Mouse (Mus musculus): Measurements from ENCODE around the gene Olfr1412.

The Olfr1412 gene

DNA sequence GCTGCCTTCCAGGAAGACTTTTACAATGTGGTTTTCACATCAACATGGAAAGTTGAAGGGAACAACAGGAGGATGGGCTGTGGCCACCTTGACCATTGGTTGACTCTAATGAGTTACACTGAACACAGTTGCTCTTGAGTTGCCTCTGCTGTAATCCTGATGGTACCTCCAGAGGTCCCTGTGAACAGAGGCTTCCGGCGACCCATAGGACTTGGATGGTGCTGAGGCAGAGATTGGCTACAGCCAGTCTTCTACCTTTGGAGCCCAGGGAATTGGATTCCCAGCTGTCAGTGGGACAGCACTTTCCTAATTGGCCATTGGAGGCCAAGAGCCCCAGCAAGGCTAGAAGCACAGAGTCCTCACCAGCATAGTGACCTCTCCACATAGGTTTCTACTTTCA is at the start of gene Olfr1412:
Olfr1412 (plus strand) TSS at position 301 of the 400 bp plus-strand sequence.
- DNase-seq (ENCODE audit: low read depth), result no peak

DNA sequence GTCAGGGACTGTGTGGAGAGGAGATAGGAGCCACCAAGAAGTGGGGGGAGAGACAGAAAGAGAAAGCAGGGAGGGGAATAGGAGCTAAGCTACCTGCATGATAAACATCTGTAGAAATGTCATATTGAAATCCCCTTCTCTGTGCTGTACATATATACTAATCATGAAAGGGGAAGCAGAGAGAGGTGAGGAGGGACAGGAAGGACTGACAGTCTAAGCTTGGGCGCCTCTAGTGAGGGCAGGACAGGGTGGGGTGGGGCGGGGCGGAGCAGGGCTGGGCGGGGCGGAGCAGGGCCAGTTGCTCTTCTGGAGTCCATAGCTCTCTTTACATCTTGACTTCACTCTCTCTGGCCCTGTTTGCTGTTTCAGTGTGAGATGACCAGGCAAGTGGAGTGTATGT is 48.6 kb upstream of the Olfr1412 start:
- peak; percentile 17 for DNase-seq (ENCODE audit: low read depth)

DNA sequence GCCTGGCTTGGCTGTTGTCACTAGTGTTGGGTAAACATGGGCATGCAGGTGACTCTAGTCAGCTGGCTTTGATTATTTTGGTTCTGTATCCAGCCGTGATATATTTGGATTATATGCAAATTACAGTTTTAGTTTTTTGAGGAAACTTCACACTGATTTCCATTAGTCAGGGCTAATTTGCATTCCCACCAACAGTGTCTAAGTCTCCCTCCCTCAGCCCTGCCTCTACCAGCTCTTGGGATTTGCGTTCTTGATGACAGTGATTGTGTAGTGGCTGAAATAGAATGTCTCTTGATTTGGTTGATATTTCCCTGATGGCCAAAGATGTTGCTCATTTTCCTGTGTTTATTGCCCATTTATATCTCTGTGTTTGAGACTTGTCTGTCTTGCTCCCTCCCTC is 46.5 kb upstream of the Olfr1412 start:
- DNase-seq (ENCODE audit: low read depth), result no peak

DNA sequence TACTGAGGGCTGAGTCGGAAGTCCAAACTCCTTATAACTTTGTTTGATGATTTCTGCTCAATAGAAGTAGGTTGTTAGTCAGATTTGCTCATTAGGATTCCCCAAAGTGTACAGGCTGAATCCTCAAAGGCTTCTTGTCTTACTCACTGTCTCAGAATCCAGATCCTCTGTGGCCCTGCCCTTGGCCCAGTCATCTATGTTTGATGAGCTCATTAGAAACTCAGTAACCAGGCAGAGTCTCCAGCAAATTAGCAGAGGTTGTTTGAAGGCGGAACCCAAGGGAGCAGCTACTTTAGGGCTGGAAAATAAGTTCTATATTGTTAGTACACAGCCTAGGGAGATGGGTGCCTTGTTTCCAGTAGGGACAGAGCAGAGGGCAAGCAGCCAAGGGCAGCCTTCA is 39.6 kb upstream of the Olfr1412 start:
- DNase-seq (ENCODE audit: low read depth), result no peak

DNA sequence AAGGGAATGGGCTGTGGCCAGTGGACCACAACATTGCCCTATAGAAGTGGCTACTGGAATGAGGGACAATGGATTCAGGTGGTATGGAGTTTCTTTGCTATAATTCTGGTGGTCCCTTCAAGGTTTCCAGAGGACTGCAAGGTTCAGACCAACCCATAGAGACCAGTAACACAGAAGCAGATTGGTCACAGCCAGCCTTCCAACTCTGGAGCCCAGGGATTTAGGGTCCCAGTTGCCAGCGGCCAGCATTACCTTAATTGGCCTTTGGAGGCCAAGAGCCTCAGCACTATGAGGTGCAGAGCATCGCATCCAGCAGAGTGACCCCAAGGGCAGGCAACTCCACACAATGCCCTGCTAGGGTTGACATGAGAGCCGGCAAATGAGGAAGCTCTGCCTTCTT is 14.6 kb upstream of the Olfr1412 start, which contains the start of gene Olfr1413:
Olfr1413 (plus strand) TSS at position 301 of the 400 bp plus-strand sequence.
- no peak for DNase-seq (ENCODE audit: low read depth)

DNA sequence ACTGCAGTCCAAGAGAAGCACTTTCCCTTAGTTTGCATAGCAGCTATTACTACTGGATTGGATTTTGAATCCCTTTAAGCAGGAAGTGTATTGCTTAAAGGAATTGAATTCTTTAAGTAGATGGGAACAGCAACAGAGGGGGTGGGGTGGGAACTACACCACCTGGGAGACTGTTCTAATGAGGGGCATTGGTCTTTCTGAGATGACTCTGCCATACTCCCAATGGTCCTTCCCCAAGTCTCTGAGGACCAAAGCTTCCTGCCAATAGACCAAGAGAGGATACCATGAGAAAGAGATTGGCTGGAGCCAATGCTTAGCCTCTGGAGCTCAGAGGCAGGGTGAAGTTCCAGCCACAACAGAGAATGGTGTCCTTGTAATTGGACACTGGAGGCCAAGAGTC is 8.5 kb downstream of the Olfr1412 start, which contains the start of gene Olfr1411:
Olfr1411 (plus strand) TSS at position 301 of the 400 bp plus-strand sequence.
- no peak for DNase-seq (ENCODE audit: low read depth)

DNA sequence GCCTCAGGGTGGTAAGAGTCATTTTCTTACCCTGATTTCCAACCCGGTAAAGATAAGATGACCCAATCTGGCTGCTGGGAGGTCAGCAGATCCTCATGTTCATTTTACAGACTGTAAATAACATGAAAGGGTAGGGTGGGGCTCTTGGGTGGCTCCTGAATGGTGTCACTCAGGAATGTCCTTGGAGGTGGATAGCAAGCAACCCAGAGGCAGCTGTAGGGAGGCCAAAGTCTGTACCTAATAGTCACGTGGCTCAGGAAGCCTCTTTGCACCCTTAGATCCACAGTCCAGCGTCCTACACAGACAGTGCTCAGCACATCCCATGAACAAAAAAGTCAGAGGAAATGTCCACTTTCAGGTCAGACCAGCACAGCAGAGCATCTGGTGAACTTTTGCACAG is 10.4 kb downstream of the Olfr1412 start:
- no peak for DNase-seq (ENCODE audit: low read depth)

DNA sequence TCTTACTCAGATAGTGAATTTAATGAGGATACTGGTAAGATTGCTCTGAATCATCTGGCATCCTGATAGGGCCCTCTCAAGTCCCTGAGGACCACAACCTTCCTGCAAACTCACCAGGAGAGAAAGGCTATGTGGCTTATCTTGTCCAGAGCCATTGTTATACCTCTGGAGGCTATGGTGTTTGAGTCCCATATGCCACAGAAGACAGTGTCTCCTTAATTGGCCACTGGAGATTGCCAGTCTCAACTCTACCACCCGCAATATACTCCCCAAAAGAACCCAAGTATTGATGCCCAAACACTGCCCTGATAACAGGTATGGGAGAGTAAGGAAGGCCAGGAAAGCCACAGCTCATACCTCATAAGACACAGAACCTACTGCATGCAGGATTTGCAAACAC is 19.9 kb downstream of the Olfr1412 start, which contains the start of gene Olfr1410:
Olfr1410 (plus strand) TSS at position 301 of the 400 bp plus-strand sequence.
- DNase-seq (ENCODE audit: low read depth), result no peak

DNA sequence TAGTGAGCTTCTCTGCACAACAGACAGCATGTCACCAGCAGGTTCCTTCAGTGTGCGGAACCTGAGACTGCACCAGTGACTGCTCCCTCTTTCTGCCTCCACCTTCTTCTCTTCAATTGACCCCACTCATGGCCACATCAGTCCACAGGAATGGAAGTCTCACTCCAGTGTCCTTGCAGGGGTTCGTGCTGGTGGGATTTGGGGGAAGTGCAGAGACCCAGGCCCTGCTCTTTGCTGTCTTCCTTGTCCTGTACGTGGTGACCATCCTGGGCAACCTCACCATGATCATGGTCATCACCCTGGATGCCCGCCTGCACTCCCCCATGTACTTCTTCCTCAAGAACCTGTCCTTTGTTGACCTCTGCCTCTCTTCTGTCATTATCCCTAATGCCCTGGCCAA is 22.1 kb downstream of the Olfr1412 start:
- no peak for DNase-seq (ENCODE audit: low read depth)

DNA sequence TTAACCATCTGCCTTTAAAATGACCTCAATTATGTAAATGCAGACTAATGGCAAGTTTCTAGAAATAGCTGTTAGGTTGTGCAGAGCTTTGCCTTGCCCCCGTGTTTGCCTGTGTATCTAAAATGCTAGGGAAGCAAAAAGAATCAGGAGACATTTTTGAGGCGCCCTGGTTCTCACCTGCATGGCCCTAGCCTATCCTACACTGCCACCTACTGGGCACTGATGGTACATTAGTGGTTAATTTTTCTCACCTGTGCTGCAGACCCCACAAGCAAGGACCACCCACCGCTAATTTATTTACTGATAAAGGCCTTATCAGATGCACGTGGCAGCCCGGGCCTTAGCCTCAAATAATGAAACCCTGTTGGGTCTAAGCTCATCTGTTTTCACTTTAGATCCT is 25.4 kb downstream of the Olfr1412 start:
- DNase-seq (ENCODE audit: low read depth), result peak; percentile 71

DNA sequence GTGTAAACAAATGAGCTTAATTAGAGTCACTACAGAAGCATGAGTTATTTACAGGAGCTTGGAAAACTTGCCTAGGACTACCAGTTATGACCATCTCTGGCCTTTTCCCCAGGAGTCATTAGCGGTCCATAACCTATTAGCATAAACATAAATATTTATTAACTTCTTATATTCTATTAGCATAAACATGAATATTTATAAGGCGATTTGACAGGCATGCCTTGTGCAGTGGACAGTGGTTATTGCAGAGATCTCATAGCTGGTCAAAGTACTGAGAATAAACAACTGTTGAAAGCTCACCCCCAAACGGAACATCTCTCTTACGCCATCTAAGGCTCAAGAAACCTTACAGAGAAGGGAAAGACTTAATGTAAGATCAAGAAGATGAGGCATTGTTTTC is 27.6 kb downstream of the Olfr1412 start:
- DNase-seq (ENCODE audit: low read depth), result no peak

DNA sequence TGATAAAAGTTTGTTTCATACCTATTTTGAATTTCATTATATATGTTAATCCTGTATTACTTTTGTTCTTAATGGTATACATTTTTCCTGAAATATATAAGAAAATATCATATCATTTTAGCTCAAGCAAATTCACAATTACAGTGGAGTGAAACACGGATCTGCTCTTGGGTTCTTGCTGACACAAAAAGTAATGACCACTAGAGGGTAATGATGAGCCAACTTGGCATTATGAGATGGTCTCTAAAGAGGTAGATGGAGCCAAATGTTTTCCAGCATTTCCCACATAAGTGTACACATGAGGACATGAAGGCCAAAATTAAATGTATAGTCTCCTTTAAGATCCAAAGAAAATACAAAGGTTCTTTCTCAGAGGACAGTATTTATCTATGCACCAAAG is 28.9 kb downstream of the Olfr1412 start:
- peak; percentile 32 for DNase-seq (ENCODE audit: low read depth)

DNA sequence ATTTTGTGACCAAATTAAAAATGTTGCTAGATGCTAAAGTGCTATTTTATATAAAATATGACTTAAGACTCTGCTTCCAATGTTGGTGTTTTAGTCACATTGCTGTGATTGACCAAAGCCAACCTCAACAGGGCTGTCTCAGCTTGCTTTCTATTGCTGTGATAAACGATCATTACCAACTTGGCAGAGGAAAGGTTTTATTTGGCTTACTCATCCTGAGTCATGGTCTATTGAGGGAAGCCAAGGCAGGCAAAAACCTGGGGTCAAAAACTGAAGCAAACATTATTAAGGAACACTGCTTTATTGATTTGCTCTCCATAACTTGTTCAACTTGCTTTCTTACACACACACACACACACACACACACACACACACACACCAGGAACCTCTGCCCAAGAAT is 30.5 kb downstream of the Olfr1412 start:
- no peak for DNase-seq (ENCODE audit: low read depth)

DNA sequence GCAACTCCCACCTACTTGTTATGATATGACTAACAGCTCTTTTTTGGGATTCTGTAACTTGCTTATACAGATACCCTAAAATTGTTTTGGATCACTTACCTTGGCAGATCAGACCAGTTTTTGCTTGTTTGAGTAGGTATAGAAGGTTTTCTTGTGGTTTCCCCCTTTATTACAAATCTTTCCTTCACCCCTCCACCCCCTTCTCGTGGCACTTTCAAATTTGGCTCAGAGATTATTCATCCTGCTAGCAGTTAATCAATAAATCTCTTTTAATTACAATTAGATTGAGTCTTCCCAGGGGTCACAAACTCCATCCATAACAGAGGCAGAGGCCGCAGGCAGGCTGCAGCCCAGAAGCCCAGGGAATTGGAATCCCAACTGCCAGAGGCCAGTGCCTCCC is 31.9 kb downstream of the Olfr1412 start, which contains the start of gene Olfr12:
Olfr12 (plus strand) TSS at position 301 of the 400 bp plus-strand sequence.
- no peak for DNase-seq (ENCODE audit: low read depth)

DNA sequence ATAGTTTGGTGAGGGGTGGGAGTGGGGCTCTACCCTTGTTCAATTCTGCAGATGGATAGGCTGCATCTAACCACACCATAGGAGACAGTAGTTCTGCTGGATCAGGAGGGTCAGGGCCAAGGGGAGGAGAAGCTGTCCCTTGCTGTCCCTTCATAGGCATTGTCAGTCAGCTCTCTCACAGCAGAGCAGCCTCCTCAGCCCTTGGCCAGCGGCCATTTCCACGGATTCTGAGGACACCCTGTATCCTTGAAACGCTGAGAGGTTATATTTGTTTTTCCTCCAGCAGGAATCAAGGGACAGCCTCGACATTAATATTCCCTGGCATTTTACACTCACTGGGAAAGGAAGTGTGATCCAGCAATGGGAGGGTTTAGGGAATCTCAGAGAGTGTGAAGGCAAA is 32.8 kb downstream of the Olfr1412 start:
- no peak for DNase-seq (ENCODE audit: low read depth)

DNA sequence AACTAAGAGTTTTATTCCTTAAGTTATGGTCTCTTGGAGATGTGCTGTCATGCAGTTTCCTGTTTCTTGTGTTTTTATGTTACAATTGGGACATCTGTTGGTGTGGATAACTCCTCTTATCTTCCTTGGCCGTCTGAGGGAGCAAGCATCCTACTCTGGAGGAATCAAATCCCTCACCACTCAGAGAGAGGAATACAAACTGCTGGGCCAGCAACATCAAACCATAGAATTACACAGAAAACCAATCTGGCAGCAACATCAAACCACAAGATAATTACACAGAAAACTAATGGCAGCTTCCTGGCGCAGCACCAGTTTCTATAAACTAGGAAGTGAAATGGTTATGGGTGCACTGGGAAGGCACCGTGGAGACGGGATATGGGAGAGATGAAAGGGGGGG is 42.6 kb downstream of the Olfr1412 start:
- no peak for DNase-seq (ENCODE audit: low read depth)

DNA sequence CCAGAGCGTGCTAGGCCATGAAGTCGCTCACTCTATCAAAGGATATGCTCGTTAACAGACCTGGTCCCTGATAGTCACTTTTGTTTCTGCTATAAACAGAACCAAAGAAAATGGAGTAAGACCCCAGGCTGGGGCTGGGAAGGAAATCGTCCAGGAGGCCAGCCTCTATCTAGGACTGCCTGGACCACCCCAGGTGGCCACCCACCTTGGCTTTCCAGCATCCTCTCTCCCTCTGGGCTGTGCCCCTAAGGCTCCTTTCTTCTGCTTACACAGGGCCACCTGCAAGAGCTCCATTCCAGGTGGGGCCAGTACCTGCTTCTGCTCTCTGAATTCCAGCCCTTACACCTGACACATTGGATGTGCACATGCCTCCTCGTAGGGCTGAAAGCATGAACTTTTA is 46.6 kb downstream of the Olfr1412 start:
- no peak for DNase-seq (ENCODE audit: low read depth)

DNA sequence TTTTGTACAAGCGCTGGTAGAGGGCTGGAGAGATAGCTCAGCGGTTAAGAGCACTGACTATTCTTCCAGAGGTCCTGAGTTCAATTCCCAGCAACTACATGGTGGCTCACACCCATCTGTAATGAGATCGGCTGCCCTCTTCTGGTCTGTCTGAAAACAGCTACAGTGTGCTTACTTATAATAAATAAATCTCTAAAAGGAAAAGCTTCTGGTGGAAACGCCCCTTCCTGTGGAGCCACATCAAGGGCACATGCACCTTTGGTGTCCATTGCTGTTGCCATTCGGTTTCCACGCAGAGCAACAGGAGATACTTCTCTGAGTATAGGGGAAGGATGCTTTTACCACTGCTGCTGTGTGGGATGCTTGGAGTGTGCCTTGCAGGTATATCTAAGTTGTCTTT is 47.4 kb downstream of the Olfr1412 start:
- peak; percentile 61 for DNase-seq (ENCODE audit: low read depth)

DNA sequence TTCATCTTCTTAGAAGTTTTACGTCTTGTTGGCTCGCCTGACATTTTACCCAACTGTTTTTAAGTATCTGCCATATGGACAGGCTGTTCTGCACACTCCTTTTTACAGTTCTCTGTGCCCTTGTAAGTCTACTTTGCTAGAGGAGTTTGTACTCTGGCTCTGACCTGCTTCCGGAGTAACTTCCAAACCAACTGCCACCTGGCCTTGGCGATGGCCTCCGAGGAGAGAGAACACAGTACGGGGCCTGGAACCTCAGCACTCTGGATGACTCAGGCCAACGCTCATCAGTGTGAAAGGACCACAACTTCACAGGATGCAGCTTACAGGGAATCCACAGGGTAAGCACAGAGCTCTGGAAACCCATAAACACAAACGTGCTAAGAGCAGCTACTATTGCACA is 48.1 kb downstream of the Olfr1412 start:
- DNase-seq (ENCODE audit: low read depth), result no peak

DNA sequence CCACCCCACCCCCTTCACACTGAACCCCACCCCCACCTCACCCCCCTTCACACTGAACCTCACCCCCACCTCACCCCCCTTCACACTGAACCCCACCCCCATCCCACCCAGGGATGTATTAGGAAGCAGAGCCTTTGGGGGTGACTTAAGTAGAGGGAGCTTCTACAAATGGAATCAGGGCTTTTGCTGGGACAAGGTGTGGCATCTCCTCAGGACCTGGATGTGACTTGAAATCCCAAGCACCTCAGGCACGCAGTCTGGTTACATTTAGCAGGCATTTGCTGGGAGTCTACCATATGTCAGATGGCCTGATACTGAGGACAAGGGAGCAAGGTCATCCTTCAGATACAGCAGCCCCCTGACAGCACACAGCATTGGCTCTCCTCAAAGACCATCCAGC is 49.0 kb downstream of the Olfr1412 start:
- DNase-seq (ENCODE audit: low read depth), result no peak

DNA sequence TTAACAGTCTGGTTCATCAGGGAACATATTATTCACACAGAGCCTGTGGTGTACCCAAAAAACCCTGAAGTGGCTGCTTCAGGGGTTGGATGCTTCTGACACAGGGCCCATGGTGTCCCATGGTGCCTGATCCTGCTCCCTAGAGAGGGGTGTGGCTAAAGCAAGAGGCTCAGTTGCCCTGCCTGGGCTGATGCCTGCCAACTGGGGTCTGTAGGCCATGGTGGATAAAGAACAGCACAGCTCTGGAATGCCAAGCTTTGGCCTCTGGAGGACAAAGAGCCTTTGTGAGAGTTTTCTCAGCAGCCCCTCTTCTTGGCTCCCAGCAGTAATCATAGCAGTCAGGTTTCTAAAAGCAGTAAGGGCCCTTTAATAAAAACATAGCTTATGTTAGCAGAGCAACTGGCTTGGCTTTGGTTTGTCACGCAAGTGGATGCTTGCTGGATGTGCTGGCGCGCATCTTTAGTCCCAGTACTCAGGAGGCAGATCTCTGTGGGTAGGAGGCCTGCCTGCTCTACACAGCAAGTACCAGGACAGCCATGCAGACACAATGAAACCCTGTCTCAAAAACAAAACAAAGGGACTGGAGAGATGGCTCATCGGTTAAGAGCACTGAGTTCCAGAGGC is 49.5 kb downstream of the Olfr1412 start:
- no peak for DNase-seq (ENCODE audit: low read depth)

DNA sequence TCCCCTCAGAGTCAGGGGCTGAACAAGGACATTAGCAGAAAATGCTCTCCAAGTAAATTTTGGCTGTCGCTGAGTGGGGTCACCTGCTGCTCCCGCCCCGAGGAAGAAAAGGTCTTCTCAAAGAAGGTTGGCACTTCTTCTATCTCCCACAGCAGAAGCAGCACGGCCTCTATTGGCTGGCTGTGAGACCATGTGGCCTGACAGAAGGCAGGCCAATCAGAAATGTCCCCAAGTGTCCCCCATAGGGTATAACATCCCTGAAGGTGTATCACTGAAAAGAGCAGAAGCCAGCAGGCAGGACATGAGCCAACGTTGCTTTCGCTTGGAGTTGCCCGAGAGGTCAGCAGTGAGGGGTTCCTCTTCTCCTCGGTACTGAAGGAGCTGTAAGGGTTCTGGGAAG is 50.4 kb downstream of the Olfr1412 start:
- no peak for DNase-seq (ENCODE audit: low read depth)

DNA sequence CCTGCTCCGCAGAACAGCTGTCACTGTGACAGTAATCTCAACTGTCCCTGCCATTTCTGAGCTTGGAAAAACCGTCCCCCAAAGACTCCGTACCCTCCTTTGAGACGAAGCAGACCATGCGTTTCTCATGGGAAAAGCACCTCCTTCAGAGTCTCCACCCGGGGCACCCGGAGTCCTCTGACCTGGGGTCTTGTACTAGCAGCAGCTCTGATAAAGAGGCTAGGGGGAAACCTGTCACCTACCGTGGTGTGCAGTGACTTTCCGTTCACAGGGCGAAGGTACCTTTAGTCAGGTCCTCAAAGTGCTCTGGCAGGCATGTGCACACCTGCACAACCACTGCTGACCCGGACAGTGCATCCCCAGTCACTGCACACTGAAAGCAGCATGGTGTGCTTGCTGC is 51.1 kb downstream of the Olfr1412 start:
- DNase-seq (ENCODE audit: low read depth), result no peak

DNA sequence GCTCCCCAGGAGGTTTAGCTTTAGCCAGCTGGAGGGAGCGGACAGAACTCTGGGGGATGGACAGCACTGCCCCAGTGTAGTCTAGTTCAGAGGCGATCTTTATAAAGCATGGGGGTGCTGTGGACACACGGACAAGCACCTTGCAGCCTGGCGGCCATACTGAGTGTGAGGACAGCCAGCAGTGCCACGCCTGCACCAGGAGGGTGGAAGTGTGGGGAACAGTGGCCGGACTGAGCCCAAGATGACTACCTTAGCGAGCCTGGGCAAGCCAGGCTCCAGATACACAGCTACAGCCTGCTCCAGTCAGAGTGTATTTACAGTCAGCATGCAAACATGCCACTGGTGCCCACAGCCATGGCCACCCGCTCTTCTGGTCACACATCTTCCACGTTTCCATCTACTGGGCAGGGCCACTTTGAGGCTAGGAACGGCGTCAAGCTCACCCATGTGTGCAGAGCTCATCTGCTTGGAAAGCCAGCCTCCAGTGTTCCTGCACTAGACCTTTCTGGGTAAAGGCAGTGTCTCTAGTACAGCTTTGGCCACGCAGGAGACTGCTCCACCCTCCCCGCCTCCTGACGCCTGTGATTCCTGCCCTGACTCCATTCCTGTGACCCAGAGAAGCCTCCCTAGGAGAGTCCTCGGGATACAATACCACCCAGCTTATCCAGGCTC is 52.1 kb downstream of the Olfr1412 start:
- no peak for DNase-seq (ENCODE audit: low read depth)
